Mouse (Mus musculus): ENCODE measurements around the gene Catsperg2. TPM values are rescaled to one million over a fixed set of nuclear protein-coding genes. Genes with fewer than 3 reads are reported as not detected.

The Catsperg2 gene
- not detected for total RNA-seq (2023)

GRCm38 (mm10) chr7:29726860-29727259 is at the start of gene Catsperg2:
Gene Catsperg2, minus strand, starts transcription at chr7:29727032.

GRCm38 (mm10) chr7:29768090-29768900 is 41.5 kb upstream of the Catsperg2 start, which contains the start of gene Zfp84:
Gene Zfp84, plus strand, starts transcription at chr7:29768552.

Other genes starting within 250 kb of the Catsperg2 start
- 10 to 100 TPM; 30.9 to 37.8 TPM for gene Sipa1l3, start 208.4 kb downstream of the Catsperg2 start, total RNA-seq (2023)
- 1 to 10 TPM; 9.0 to 9.7 TPM for gene Zfp84, start 41.5 kb upstream of the Catsperg2 start, total RNA-seq (2023)
- under 1 TPM in 1 of 2 experiments, not detected in 1; 0.09 TPM for gene Zfp30, start 57.0 kb upstream of the Catsperg2 start, total RNA-seq (2023)
- gene Zfp790, start 89.1 kb upstream of the Catsperg2 start, total RNA-seq (2023), result 1 to 10 TPM; 4.1 to 6.0 TPM
- under 1 TPM; 0.24 to 0.73 TPM for gene Zfp940, start 126.6 kb upstream of the Catsperg2 start, total RNA-seq (2023)
- gene Zfp420, start 132.9 kb upstream of the Catsperg2 start, total RNA-seq (2023), result 1 to 10 TPM; 2.0 TPM
- 1 to 10 TPM; 1.7 to 2.4 TPM for gene Zfp27, start 179.5 kb upstream of the Catsperg2 start, total RNA-seq (2023)
- under 1 TPM; 0.46 to 0.80 TPM for gene Zfp383, start 181.2 kb upstream of the Catsperg2 start, total RNA-seq (2023)
- 1 to 10 TPM; 2.7 to 3.3 TPM for gene Zfp74, start 227.1 kb upstream of the Catsperg2 start, total RNA-seq (2023)